Mouse (Mus musculus) frontal cortex, postnatal 14 days (tissue): ENCODE results near the gene Topbp1.
"Not testable (repeated sequence)": the region's sequence is repeated elsewhere in the genome, so short reads cannot be mapped to it uniquely, and the experiment has no call there.

Experiments
- DNase-seq, 2 experiments: peaks; one replicate each; pipeline ENCODE4 v3.0.0; 2022; ENCODE audit warnings: low spot score in 2 of 2

The Topbp1 gene

GRCm38 (mm10) chr9:103353500-103354260 lies 48.7 kb downstream of the Topbp1 start:
- DNase-seq = not testable (repeated sequence)

DNA sequence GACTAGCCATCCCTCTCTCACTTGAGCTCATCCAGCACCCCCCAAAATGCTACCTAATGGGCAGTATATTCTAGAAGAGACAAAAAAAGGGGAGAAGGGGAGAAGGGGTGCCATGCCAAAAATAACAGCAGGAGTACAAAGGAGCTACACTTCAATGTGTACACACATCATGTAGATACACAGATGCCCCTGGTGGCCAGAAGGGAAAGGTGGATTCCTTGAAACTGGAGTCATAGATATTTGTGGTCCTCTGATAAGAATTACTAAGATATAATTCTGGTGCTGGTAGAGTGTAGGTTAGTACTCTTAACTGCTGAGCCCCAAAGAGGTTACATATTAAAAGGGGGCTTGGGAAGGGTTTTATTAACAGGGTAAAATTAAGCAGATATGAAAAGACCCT lies 52.9 kb downstream of the Topbp1 start:
- no peak for DNase-seq

DNA sequence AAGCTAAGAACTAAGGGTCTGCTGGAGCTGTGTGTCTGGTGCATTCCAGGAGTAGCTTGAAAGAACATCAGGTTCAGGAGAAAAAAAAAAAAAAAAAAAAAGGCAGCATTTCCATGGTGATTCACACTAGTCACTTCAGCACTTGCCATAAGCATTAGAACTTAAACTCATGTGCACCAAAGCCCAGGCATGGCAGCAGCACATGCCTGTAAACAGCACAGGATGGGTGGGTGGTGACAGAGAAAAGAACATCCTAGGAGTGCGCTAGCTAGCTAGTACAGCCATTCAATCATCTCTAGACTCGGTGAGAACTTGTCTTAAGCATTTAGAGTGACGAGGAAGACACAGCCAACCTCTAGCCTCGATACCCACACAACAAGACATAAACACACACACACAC lies 53.5 kb downstream of the Topbp1 start:
- DNase-seq = no peak

- no peak for DNase-seq
Measured at GRCm38 (mm10) chr9:103360642-103361041, 55.6 kb downstream of the Topbp1 start.

GRCm38 (mm10) chr9:103363088-103363487 lies 58.1 kb downstream of the Topbp1 start:
- no peak for DNase-seq

- no peak for DNase-seq
Measured at GRCm38 (mm10) chr9:103363730-103364417, 58.9 kb downstream of the Topbp1 start.

- DNase-seq = peak in 1 of 2 experiments; percentile 49
Measured at GRCm38 (mm10) chr9:103364601-103365289, 59.7 kb downstream of the Topbp1 start.

DNA sequence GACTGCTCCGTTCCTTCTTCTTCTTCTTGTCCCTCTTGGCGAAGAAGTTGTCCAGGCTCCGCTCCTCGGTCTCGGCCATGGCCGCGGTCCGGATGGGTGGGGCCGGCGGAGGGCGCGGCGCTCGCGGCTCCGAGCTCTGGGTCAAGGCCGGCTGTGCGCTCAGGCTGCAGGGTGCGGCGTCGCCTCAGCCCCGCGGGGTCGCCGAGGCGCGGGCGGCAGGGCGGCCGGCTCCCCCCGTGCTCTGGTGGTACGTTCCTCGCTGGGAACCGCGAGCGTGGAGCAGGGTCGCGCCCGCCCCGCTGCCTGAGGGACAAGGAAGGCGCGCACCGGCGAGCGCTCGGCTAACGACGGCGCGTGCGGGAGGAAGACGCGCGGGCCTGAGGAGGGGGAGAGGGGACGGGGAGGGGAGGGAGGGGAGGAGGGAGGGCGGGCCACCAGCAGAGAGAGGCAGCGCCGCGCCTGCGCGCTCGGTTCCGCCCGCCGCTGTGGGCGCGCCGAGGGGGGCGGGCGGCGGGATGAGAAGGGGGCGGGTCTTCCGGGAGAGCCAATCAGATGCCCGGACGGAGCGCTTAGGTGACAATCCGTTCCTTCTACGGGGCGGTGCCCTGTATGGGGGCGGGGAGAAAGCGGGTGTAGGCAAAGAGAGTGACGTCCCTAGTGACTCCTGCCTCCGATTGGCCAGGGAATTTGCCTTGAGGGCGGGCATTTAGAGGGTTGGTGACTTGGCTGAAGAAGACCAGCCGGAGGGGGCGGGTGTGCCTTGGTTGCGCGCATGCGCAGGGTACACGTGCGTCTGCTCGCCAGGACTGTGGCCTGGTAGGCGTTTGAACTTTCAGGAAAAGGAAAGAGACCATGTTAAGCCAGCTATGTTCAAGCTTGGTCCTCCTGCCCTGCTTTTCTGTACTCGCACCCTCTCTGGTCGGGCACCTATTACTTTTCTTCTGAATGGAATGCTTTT lies 60.6 kb downstream of the Topbp1 start, which contains the start of gene Cdv3:
Cdv3 (minus strand) TSS at position 551 of the 958 bp plus-strand sequence.
- peak; percentile 99 to 100 for DNase-seq

DNA sequence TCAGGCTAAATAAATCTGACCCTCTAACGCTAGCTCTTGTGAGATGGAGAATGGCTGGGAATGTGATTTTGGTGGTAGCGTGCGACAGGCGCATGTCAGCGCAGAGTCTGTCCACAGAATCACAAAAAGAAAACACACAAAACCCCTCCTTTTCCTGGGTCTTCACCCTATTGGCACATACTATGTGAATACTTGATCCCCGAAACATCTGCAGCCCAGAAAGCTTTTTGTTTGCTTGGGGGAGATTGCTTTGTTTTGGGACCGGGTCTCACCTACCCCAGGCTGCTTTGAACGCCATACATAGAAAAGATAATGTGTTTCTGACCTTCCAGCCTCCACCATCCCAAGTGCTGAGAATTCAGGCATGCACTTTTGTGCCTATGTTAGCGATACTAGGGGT lies 61.3 kb downstream of the Topbp1 start:
- no peak for DNase-seq

GRCm38 (mm10) chr9:103369951-103370350 lies 64.9 kb downstream of the Topbp1 start:
- no peak for DNase-seq

GRCm38 (mm10) chr9:103372271-103373010 lies 67.4 kb downstream of the Topbp1 start:
- no peak for DNase-seq

DNA sequence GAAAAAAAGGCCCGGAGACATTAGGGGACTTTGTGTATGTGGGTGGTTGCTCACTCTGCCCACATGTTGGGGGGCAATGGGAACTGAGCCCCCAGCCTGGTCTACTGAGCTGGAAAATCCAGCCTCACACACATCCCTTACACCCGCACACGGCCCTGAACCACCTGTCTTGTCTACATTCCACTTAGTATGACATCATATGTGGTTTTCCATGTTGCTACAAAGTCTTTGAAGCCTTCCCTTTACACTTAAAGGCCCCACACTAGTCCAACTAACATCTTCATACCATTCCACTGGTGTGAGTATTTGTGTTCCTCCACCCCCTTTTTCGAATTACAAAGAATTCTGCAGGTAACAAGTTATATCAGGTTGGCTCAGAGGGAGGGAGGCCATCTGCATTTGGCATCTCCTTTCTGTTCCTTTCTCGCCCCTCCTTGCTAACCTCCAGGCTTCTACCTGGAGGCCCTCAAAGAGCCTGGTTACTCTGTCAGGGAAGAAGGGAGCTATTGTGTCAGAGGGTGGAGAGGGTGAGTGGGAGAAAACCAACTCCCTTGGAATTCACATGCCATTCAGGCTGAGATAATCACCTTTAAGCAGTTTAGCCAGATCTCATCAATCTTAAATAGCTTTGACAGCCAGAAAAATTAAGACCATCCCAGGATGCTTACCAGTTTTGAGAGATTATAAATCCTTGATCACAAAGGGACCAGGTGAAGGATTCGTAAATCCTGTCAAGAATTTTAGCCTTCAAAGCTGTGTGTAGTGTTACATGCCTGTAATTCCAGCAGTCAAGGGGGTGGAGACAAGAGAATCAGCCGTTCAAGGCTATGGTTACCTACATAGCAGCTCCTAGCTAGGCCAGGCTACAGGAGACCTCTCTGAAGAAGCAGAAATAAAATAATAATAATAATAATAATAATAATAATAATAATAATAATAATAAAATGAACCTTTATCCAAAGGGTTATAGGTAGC lies 71.6 kb downstream of the Topbp1 start:
- no peak for DNase-seq

GRCm38 (mm10) chr9:103378686-103379085 lies 73.7 kb downstream of the Topbp1 start:
- no peak for DNase-seq

GRCm38 (mm10) chr9:103379199-103379598 lies 74.2 kb downstream of the Topbp1 start:
- no peak for DNase-seq

GRCm38 (mm10) chr9:103380566-103380965 lies 75.6 kb downstream of the Topbp1 start:
- DNase-seq = no peak

DNA sequence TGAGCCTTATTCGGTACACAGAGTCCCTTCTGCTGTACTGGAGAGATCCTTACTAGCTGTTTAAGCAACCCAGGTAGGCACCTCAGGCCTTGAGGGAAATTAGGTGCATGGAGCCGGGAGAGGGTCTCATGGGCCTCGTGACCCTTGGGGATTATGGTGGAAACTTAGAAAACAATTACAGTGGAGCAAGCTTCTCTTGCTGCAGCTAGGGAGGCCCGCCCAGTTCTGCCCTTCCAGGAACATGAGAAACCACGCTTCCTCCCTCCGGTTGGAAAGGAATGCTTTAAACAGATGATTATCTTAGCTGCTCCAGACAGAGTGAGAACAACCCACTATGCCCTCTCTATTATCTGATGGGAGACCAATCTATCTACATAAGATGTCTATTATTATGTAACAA lies 78.0 kb downstream of the Topbp1 start:
- DNase-seq = no peak

DNA sequence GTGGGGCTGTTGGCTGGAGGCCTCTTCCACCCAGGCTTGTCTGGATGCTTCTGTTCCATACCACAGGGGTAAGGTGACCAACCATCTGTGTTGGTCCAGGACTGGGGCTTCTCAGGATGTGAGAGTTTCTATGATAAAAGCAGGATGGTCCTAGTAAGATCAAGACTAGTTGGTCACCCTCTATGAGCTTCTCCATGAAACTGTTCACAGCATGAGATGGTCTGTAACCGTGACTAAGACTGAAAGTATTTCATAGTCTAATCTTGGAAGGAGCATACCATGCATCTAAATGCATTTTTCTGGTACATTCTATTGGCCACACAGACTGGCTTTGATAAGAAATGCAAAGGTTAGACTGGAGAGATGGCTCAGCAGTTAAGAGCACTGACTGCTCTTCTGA lies 78.6 kb downstream of the Topbp1 start:
- DNase-seq = no peak

GRCm38 (mm10) chr9:103384141-103384796 lies 79.3 kb downstream of the Topbp1 start:
- DNase-seq = no peak

DNA sequence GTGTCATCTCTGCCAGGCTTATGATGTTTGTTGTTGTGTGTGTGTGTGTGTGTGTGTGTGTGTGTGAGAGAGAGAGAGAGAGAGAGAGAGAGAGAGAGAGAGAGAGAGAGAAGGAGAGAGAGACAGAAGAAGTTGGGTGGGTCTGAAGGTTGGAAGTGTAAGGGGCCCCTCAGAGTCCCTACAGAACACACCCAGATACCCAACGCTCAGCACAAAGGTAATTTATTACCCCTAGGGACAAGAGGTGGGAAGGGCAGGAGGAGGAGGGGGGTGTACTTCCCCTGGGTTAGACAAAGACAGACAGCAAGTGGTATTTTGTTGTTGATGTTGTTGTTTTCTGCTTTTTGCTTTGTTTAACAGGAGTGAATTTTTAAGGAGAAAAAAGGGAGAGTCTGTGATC lies 80.6 kb downstream of the Topbp1 start:
- DNase-seq = no peak
